In genomic region chr6:144922762-144923161, GRCm38 (mm10) we compare ENCODE assay signal across 17 mouse cellular contexts.
DNase-seq lines count a peak whose midpoint lies in the region; ATAC-seq and TF ChIP-seq lines count a peak whose summit lies in the region.
"Had no signal": no experiment of that assay in that cellular context is flagged by ENCODE, and none has a peak within 500 bp of the region (broad histone marks: within the 10 kb centered on the region; RNA-seq: fewer than 3 reads in every experiment).

No protein-coding gene starts in this region.

- no peaks in the 10 kb centered on the region for H3K9me3 ChIP-seq in hindbrain, embryonic 13.5 days
- H3K9me3 ChIP-seq in neural tube, embryonic 15.5 days (replicated peaks) = no peaks in the 10 kb centered on the region
- H3K9me3 ChIP-seq: embryonic facial prominence, embryonic 13.5 days; midbrain, embryonic 15.5 days had no signal

- H3K4me1 ChIP-seq in kidney, adult 2 months (ENCODE audit: control insufficient read depth, insufficient read depth, low read length) = no peaks in the 10 kb centered on the region; the same call in 1 of the 2 replicates
- no peaks in the 10 kb centered on the region for H3K4me1 ChIP-seq in hindbrain, embryonic 13.5 days (replicated peaks)
- no peaks in the 10 kb centered on the region for H3K4me1 ChIP-seq in neural tube, embryonic 15.5 days
- H3K4me1 ChIP-seq: embryonic facial prominence, embryonic 13.5 days; midbrain, embryonic 15.5 days had no signal

- no peak for TF ChIP-seq CTCF in kidney, adult 2 months (conservative IDR thresholded peaks at IDR 0.05; ENCODE audit: insufficient read depth, insufficient read length, low read depth, low read length)

- ATAC-seq in hindbrain, embryonic 13.5 days (ENCODE audit: low FRiP score) = no peak
- no peak for ATAC-seq in neural tube, embryonic 15.5 days (ENCODE audit: low FRiP score)
- ATAC-seq: activated CD4-positive, CD25-positive, alpha-beta regulatory T cell, adult 4 months; hindbrain, embryonic 16.5 days; midbrain, embryonic 15.5 days had no signal

- WGBS in kidney, adult 2 months = 42% methylated on average over 3 of the region's 3 CpGs
- WGBS in hindbrain, embryonic 13.5 days = 91% methylated on average over 3 of the region's 3 CpGs
- 89% methylated on average over 3 of the region's 3 CpGs for WGBS in neural tube, embryonic 15.5 days

- H3K27me3 ChIP-seq in kidney, adult 2 months (replicated peaks; ENCODE audit: control insufficient read depth, insufficient read depth, low read length) = no peaks in the 10 kb centered on the region
- no peaks in the 10 kb centered on the region for H3K27me3 ChIP-seq in splenic B cell, adult 2 months (ENCODE audit: control insufficient read depth, insufficient read depth, low read length, poor library complexity, severe bottlenecking)
- H3K27me3 ChIP-seq in hindbrain, embryonic 13.5 days = no peaks in the 10 kb centered on the region
- no peaks in the 10 kb centered on the region for H3K27me3 ChIP-seq in neural tube, embryonic 15.5 days (replicated peaks)
- H3K27me3 ChIP-seq: embryonic facial prominence, embryonic 13.5 days; midbrain, embryonic 15.5 days had no signal

- no peak overlapping the region for H3K27ac ChIP-seq in kidney, adult 2 months (ENCODE audit: insufficient read depth, low read depth, low read length)
- H3K27ac ChIP-seq in hindbrain, embryonic 13.5 days = no peak overlapping the region
- no peak overlapping the region for H3K27ac ChIP-seq in neural tube, embryonic 15.5 days (replicated peaks)
- H3K27ac ChIP-seq: embryonic facial prominence, embryonic 13.5 days; macrophage; midbrain, embryonic 15.5 days had no signal

- no peak for TF ChIP-seq POLR2A in kidney, adult 2 months (IDR thresholded peaks at IDR 0.05; ENCODE audit: low read depth, low read length)

- peak; percentile 25 for DNase-seq in CD4-positive helper T cell, adult 2 months (ENCODE audit: low read depth, low spot score)
- DNase-seq in kidney, adult 2 months = peak; percentile 65
- peak; percentile 35 to 52 for DNase-seq in kidney, postnatal 36 days
- DNase-seq in splenic B cell, adult 2 months (ENCODE audit: low read depth, low spot score) = peak; percentile 64
- no peak for DNase-seq in c-Kit-positive CD71-positive TER-119-positive erythroid progenitor cells, embryonic 14.5 days (ENCODE audit: low spot score)
- no peak for DNase-seq in left cerebral cortex, adult 18-20 months (ENCODE audit: low spot score in 2 of 2)
- DNase-seq: adrenal gland, postnatal 36 days; gastrocnemius, postnatal 14 days; heart, postnatal 10 days; lung, embryonic 14.5 days had no signal

- H3K4me2 ChIP-seq in hindbrain, embryonic 13.5 days = no peak overlapping the region
- no peak overlapping the region for H3K4me2 ChIP-seq in neural tube, embryonic 15.5 days
- H3K4me2 ChIP-seq: embryonic facial prominence, embryonic 13.5 days; lung, embryonic 14.5 days; midbrain, embryonic 15.5 days had no signal

- H3K9ac ChIP-seq in hindbrain, embryonic 13.5 days = no peak overlapping the region
- no peak overlapping the region for H3K9ac ChIP-seq in neural tube, embryonic 15.5 days (replicated peaks)
- H3K9ac ChIP-seq: embryonic facial prominence, embryonic 13.5 days; lung, embryonic 14.5 days; midbrain, embryonic 15.5 days had no signal

- H3K36me3 ChIP-seq in kidney, adult 2 months (ENCODE audit: control insufficient read depth, insufficient read depth, low read length) = no peaks in the 10 kb centered on the region
- H3K36me3 ChIP-seq in splenic B cell, adult 2 months (ENCODE audit: control insufficient read depth, insufficient read depth, low read length, poor library complexity, severe bottlenecking) = no peaks in the 10 kb centered on the region
- no peaks in the 10 kb centered on the region for H3K36me3 ChIP-seq in hindbrain, embryonic 13.5 days
- no peaks in the 10 kb centered on the region for H3K36me3 ChIP-seq in neural tube, embryonic 15.5 days
- H3K36me3 ChIP-seq: embryonic facial prominence, embryonic 13.5 days; midbrain, embryonic 15.5 days had no signal

- no peak overlapping the region for H3K4me3 ChIP-seq in kidney, adult 2 months (ENCODE audit: insufficient read depth, low read depth, low read length)
- H3K4me3 ChIP-seq in hindbrain, embryonic 13.5 days = no peak overlapping the region
- H3K4me3 ChIP-seq in neural tube, embryonic 15.5 days (replicated peaks) = no peak overlapping the region
- H3K4me3 ChIP-seq: embryonic facial prominence, embryonic 13.5 days; midbrain, embryonic 15.5 days had no signal

Comparison
In these comparisons a context has a peak if more than half of its experiments do, and no peak if none do; other contexts are left out.
1. DNase-seq: peak in CD4-positive helper T cell, adult 2 months (single experiment), kidney, adult 2 months (single experiment), kidney, postnatal 36 days (2 of 2) and splenic B cell, adult 2 months (single experiment); none in c-Kit-positive CD71-positive TER-119-positive erythroid progenitor cells, embryonic 14.5 days (single experiment) and left cerebral cortex, adult 18-20 months (0 of 2).